Mouse (Mus musculus) cerebellum, adult 2 months (tissue): ENCODE measurements at regions not wholly inside any gene's neighbourhood (a gene's known extent, or its start where the extent isn't known, plus 50 kb on each side); places are given as distances from the start of the nearest gene placed in this dataset.

Source experiments
- CTCF ChIP-seq: fragments of 200-500 bp; IDR thresholded peaks from 2 replicates; pipeline ENCODE4 v1.5.1; 2011; ENCODE audit warnings: low read depth, mild to moderate bottlenecking, control low read depth, low read length, moderate library complexity, borderline replicate concordance; ENCODE audit not compliant: insufficient read depth
- POLR2A ChIP-seq: fragments of 200-500 bp; IDR thresholded peaks from 2 replicates; pipeline ENCODE4 v1.6.1; 2011; ENCODE audit warnings: low read length, control low read depth, borderline replicate concordance; ENCODE audit not compliant: insufficient read depth

- no peak for TF ChIP-seq POLR2A
- no peak for TF ChIP-seq CTCF
These were observed 2059.9 kb upstream of the Lrrc6 start for GRCm38 (mm10) chr15:68560654-68561053.
